Mouse (Mus musculus): ENCODE results near the gene Scamp4.
"Not testable (repeated sequence)": the region's sequence is repeated elsewhere in the genome, so short reads cannot be mapped to it uniquely, and the experiment has no call there.

DNA sequence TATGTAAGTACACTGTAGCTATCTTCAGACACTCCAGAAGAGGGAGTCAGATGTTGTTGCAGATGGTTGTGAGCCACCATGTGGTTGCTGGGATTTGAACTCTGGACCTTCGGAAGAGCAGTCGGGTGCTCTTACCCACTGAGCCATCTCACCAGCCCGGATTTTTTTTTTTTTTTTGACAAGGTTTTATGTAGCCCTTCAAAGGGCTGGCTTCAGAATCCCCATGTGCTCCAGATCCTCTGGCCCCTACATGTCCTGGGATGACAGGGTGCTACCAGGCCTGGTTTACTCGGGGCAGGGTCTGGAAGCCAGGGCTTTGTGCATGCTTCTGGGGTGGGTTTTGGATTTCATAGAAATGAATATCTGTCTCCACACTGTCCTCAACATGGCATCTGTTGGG is 3.0 kb downstream of the Scamp4 start, which contains the start of gene Gm49322:
- TF ChIP-seq POLR2A (IDR thresholded peaks at IDR 0.05; ENCODE audit: low read depth, low read length); CTCF (conservative IDR thresholded peaks at IDR 0.05; ENCODE audit: insufficient read depth, insufficient read length, low read depth, low read length): not testable (repeated sequence)
